Mouse (Mus musculus) bone marrow, adult 2 months (tissue): ENCODE measurements at regions not wholly inside any gene's neighbourhood (a gene's known extent, or its start where the extent isn't known, plus 50 kb on each side); places are given as distances from the start of the nearest gene placed in this dataset.

Source experiments
- CTCF ChIP-seq: fragments of 200-500 bp; IDR thresholded peaks from 2 replicates; pipeline ENCODE4 v1.5.1; 2011; ENCODE audit warnings: low read length, control low read depth; ENCODE audit not compliant: control insufficient read depth, insufficient read depth
- POLR2A ChIP-seq: fragments of 200-500 bp; IDR thresholded peaks from 2 replicates; pipeline ENCODE4 v1.6.1; 2011; ENCODE audit warnings: low read depth, mild to moderate bottlenecking, control low read depth, low read length, borderline replicate concordance; ENCODE audit not compliant: control insufficient read depth

- TF ChIP-seq CTCF (no peak), POLR2A (no peak)
These were observed 159.0 kb downstream of the Sucnr1 start for GRCm38 (mm10) chr3:60240664-60241063.
